Mouse (Mus musculus): ENCODE data around the gene Macrod2. TPM values are rescaled to one million over a fixed set of nuclear protein-coding genes. Genes with fewer than 3 reads are reported as not detected.
A peak's percentile ranks its signal among the peaks of the same experiment; 100 is the strongest.

Macrod2 gene
- polyA plus RNA-seq, 1 experiment from 2014 or later, result 47.6 TPM

GRCm38 (mm10) chr2:141582431-141582830 is 1187.3 kb downstream of the Macrod2 start:
- no peak overlapping the region for H3K4me3 ChIP-seq (ENCODE audit: low read depth, low read length)
- H3K27ac ChIP-seq (ENCODE audit: low read depth, low read length), result no peak overlapping the region
- ATAC-seq (replicated peaks; ENCODE audit: low FRiP score) (no peak), DNase-seq (ENCODE audit: low spot score) (no peak)
- peaks cover 5% of the 10 kb centered on the region; the same call in 1 of the 2 replicates for H3K4me1 ChIP-seq (replicated peaks; ENCODE audit: control insufficient read depth, insufficient read depth, low read length)
- no peaks in the 10 kb centered on the region for H3K9me3 ChIP-seq (ENCODE audit: control insufficient read depth, low read length)
- no peaks in the 10 kb centered on the region for H3K36me3 ChIP-seq (ENCODE audit: control insufficient read depth, insufficient read depth, low read length)
- no peak overlapping the region for H3K4me2 ChIP-seq (ENCODE audit: low read depth, low read length, severe bottlenecking)
- H3K9ac ChIP-seq (ENCODE audit: low read length), result no peak overlapping the region
- no peaks in the 10 kb centered on the region for H3K27me3 ChIP-seq (ENCODE audit: control insufficient read depth, insufficient read depth, low read length)
- WGBS, result 75% methylated on average over 3 of the region's 3 CpGs

- 0 out of 2 replicates have a peak overlapping the region, but pooled peaks have one; percentile 12 for H3K27ac ChIP-seq (ENCODE audit: low read depth, low read length)
These were observed 1187.8 kb downstream of the Macrod2 start for GRCm38 (mm10) chr2:141582933-141583332.

GRCm38 (mm10) chr2:141587290-141587689 is 1192.2 kb downstream of the Macrod2 start:
- Histone ChIP-seq H3K4me3 (ENCODE audit: low read depth, low read length) (no peak overlapping the region), H3K9me3 (ENCODE audit: control insufficient read depth, low read length) (no peaks in the 10 kb centered on the region), H3K36me3 (ENCODE audit: control insufficient read depth, insufficient read depth, low read length) (no peaks in the 10 kb centered on the region), H3K4me2 (ENCODE audit: low read depth, low read length, severe bottlenecking) (no peak overlapping the region), H3K27me3 (ENCODE audit: control insufficient read depth, insufficient read depth, low read length) (no peaks in the 10 kb centered on the region), H3K4me1 (replicated peaks; ENCODE audit: control insufficient read depth, insufficient read depth, low read length) (peaks cover 5% of the 10 kb centered on the region; the same call in 1 of the 2 replicates), H3K9ac (ENCODE audit: low read length) (no peak overlapping the region), H3K27ac (ENCODE audit: low read depth, low read length) (no peak overlapping the region)
- DNase-seq (ENCODE audit: low spot score) (no peak), ATAC-seq (replicated peaks; ENCODE audit: low FRiP score) (no peak)
- WGBS, result 86% methylated on average over 2 of the region's 2 CpGs

More at GRCm38 (mm10) chr2:141582933-141583332, 1187.8 kb downstream of the Macrod2 start:
- 23% methylated on average over 4 of the region's 4 CpGs for WGBS
- Histone ChIP-seq H3K4me3 (ENCODE audit: low read depth, low read length) (no peak overlapping the region), H3K9ac (ENCODE audit: low read length) (no peak overlapping the region), H3K4me2 (ENCODE audit: low read depth, low read length, severe bottlenecking) (no peak overlapping the region), H3K27me3 (ENCODE audit: control insufficient read depth, insufficient read depth, low read length) (no peaks in the 10 kb centered on the region), H3K36me3 (ENCODE audit: control insufficient read depth, insufficient read depth, low read length) (no peaks in the 10 kb centered on the region), H3K9me3 (ENCODE audit: control insufficient read depth, low read length) (no peaks in the 10 kb centered on the region), H3K4me1 (replicated peaks; ENCODE audit: control insufficient read depth, insufficient read depth, low read length) (peaks cover 5% of the 10 kb centered on the region; the same call in 1 of the 2 replicates)
- DNase-seq (ENCODE audit: low spot score) (no peak), ATAC-seq (replicated peaks; ENCODE audit: low FRiP score) (no peak)

- H3K27me3 ChIP-seq (ENCODE audit: control insufficient read depth, insufficient read depth, low read length), result no peaks in the 10 kb centered on the region
- H3K4me1 ChIP-seq (replicated peaks; ENCODE audit: control insufficient read depth, insufficient read depth, low read length), result no peaks in the 10 kb centered on the region
- no peak overlapping the region for H3K4me3 ChIP-seq (ENCODE audit: low read depth, low read length)
- H3K36me3 ChIP-seq (ENCODE audit: control insufficient read depth, insufficient read depth, low read length), result no peaks in the 10 kb centered on the region
- H3K9me3 ChIP-seq (ENCODE audit: control insufficient read depth, low read length), result no peaks in the 10 kb centered on the region
- H3K4me2 ChIP-seq (ENCODE audit: low read depth, low read length, severe bottlenecking), result no peak overlapping the region
- ATAC-seq (replicated peaks; ENCODE audit: low FRiP score) (no peak), DNase-seq (ENCODE audit: low spot score) (no peak)
- H3K27ac ChIP-seq (ENCODE audit: low read depth, low read length), result no peak overlapping the region
- no peak overlapping the region for H3K9ac ChIP-seq (ENCODE audit: low read length)
- 67% methylated on average over 4 of the region's 4 CpGs for WGBS
These were observed 1196.2 kb downstream of the Macrod2 start for GRCm38 (mm10) chr2:141591326-141591725.

- Histone ChIP-seq H3K4me2 (ENCODE audit: low read depth, low read length, severe bottlenecking) (no peak overlapping the region), H3K27me3 (ENCODE audit: control insufficient read depth, insufficient read depth, low read length) (no peaks in the 10 kb centered on the region), H3K27ac (ENCODE audit: low read depth, low read length) (no peak overlapping the region), H3K4me3 (ENCODE audit: low read depth, low read length) (no peak overlapping the region), H3K4me1 (replicated peaks; ENCODE audit: control insufficient read depth, insufficient read depth, low read length) (no peaks in the 10 kb centered on the region), H3K9ac (ENCODE audit: low read length) (no peak overlapping the region), H3K9me3 (ENCODE audit: control insufficient read depth, low read length) (no peaks in the 10 kb centered on the region), H3K36me3 (ENCODE audit: control insufficient read depth, insufficient read depth, low read length) (no peaks in the 10 kb centered on the region)
- DNase-seq (ENCODE audit: low spot score) (no peak), ATAC-seq (replicated peaks; ENCODE audit: low FRiP score) (no peak)
- 84% methylated on average over 4 of the region's 4 CpGs for WGBS
These were observed 1199.7 kb downstream of the Macrod2 start for GRCm38 (mm10) chr2:141594811-141595210.

GRCm38 (mm10) chr2:141617721-141618120 is 1222.6 kb downstream of the Macrod2 start:
- 83% methylated on average over 2 of the region's 2 CpGs for WGBS
- no peaks in the 10 kb centered on the region for H3K36me3 ChIP-seq (ENCODE audit: control insufficient read depth, insufficient read depth, low read length)
- DNase-seq (ENCODE audit: low spot score) (no peak), ATAC-seq (replicated peaks; ENCODE audit: low FRiP score) (no peak)
- H3K4me2 ChIP-seq (ENCODE audit: low read depth, low read length, severe bottlenecking), result no peak overlapping the region
- H3K4me1 ChIP-seq (replicated peaks; ENCODE audit: control insufficient read depth, insufficient read depth, low read length), result no peaks in the 10 kb centered on the region
- H3K27me3 ChIP-seq (ENCODE audit: control insufficient read depth, insufficient read depth, low read length), result no peaks in the 10 kb centered on the region
- no peak overlapping the region for H3K27ac ChIP-seq (ENCODE audit: low read depth, low read length)
- H3K9ac ChIP-seq (ENCODE audit: low read length), result no peak overlapping the region
- no peak overlapping the region for H3K4me3 ChIP-seq (ENCODE audit: low read depth, low read length)
- no peaks in the 10 kb centered on the region for H3K9me3 ChIP-seq (ENCODE audit: control insufficient read depth, low read length)

- DNase-seq (ENCODE audit: low spot score) (no peak), ATAC-seq (replicated peaks; ENCODE audit: low FRiP score) (no peak)
- Histone ChIP-seq H3K4me3 (ENCODE audit: low read depth, low read length) (no peak overlapping the region), H3K27me3 (ENCODE audit: control insufficient read depth, insufficient read depth, low read length) (no peaks in the 10 kb centered on the region), H3K9me3 (ENCODE audit: control insufficient read depth, low read length) (no peaks in the 10 kb centered on the region), H3K4me2 (ENCODE audit: low read depth, low read length, severe bottlenecking) (no peak overlapping the region), H3K27ac (ENCODE audit: low read depth, low read length) (no peak overlapping the region), H3K9ac (ENCODE audit: low read length) (no peak overlapping the region), H3K4me1 (replicated peaks; ENCODE audit: control insufficient read depth, insufficient read depth, low read length) (no peaks in the 10 kb centered on the region), H3K36me3 (ENCODE audit: control insufficient read depth, insufficient read depth, low read length) (no peaks in the 10 kb centered on the region)
- WGBS, result 84% methylated on average over 5 of the region's 5 CpGs
These were observed 1223.1 kb downstream of the Macrod2 start for GRCm38 (mm10) chr2:141618257-141618656.

GRCm38 (mm10) chr2:141664051-141664450 is 1268.9 kb downstream of the Macrod2 start:
- no peaks in the 10 kb centered on the region for H3K27me3 ChIP-seq (ENCODE audit: control insufficient read depth, insufficient read depth, low read length)
- DNase-seq (ENCODE audit: low spot score) (no peak), ATAC-seq (replicated peaks; ENCODE audit: low FRiP score) (no peak)
- no peaks in the 10 kb centered on the region for H3K36me3 ChIP-seq (ENCODE audit: control insufficient read depth, insufficient read depth, low read length)
- no peak overlapping the region for H3K4me2 ChIP-seq (ENCODE audit: low read depth, low read length, severe bottlenecking)
- H3K9me3 ChIP-seq (ENCODE audit: control insufficient read depth, low read length), result no peaks in the 10 kb centered on the region
- no peak overlapping the region for H3K4me3 ChIP-seq (ENCODE audit: low read depth, low read length)
- H3K9ac ChIP-seq (ENCODE audit: low read length), result no peak overlapping the region
- no peaks in the 10 kb centered on the region for H3K4me1 ChIP-seq (replicated peaks; ENCODE audit: control insufficient read depth, insufficient read depth, low read length)
- no peak overlapping the region for H3K27ac ChIP-seq (ENCODE audit: low read depth, low read length)

GRCm38 (mm10) chr2:141672814-141673213 is 1277.7 kb downstream of the Macrod2 start:
- H3K4me1 ChIP-seq (replicated peaks; ENCODE audit: control insufficient read depth, insufficient read depth, low read length), result no peaks in the 10 kb centered on the region
- H3K9ac ChIP-seq (ENCODE audit: low read length), result no peak overlapping the region
- no peak overlapping the region for H3K4me2 ChIP-seq (ENCODE audit: low read depth, low read length, severe bottlenecking)
- H3K27me3 ChIP-seq (ENCODE audit: control insufficient read depth, insufficient read depth, low read length), result no peaks in the 10 kb centered on the region
- no peak overlapping the region for H3K4me3 ChIP-seq (ENCODE audit: low read depth, low read length)
- WGBS, result 91% methylated on average over 3 of the region's 3 CpGs
- no peak overlapping the region for H3K27ac ChIP-seq (ENCODE audit: low read depth, low read length)
- H3K36me3 ChIP-seq (ENCODE audit: control insufficient read depth, insufficient read depth, low read length), result no peaks in the 10 kb centered on the region
- DNase-seq (ENCODE audit: low spot score) (no peak), ATAC-seq (replicated peaks; ENCODE audit: low FRiP score) (no peak)
- no peaks in the 10 kb centered on the region for H3K9me3 ChIP-seq (ENCODE audit: control insufficient read depth, low read length)
